Mouse (Mus musculus): ENCODE data around the gene Tamm41.
A peak's percentile ranks its signal among the peaks of the same experiment; 100 is the strongest.

The Tamm41 gene

GRCm38 (mm10) chr6:115037103-115038094, at the start of gene Tamm41:
Gene Tamm41 (minus strand): TSS chr6:115037876.
- DNase-seq = peak; percentile 81 to 84

DNA sequence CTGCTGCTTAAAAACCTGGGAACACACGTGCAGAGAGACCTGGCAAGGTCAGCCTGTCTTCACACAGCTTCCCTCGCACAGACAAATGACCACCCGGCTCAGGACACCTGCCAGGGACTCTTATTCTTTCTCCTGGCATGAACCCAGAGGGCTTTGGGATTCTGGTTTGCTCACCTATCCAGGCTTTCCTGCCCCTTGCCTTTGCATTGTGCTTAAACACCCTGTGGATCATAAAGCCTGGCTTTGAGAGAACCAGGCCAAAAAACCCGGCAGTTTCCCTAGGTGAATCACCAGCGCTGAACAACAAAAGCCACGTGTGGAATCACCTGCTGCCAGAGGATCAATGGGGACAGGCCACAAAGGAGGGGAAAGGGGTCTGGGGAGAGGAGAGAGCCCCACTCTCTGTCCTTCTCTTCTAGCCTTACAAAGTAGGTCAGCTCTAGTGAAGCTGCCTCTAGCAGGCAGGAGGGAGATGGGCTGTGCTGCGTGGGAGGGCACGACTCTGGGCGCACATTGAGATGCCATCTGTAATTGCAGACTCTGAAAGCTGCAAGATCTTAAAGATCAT, 47.7 kb upstream of the Tamm41 start:
- DNase-seq = no peak

DNA sequence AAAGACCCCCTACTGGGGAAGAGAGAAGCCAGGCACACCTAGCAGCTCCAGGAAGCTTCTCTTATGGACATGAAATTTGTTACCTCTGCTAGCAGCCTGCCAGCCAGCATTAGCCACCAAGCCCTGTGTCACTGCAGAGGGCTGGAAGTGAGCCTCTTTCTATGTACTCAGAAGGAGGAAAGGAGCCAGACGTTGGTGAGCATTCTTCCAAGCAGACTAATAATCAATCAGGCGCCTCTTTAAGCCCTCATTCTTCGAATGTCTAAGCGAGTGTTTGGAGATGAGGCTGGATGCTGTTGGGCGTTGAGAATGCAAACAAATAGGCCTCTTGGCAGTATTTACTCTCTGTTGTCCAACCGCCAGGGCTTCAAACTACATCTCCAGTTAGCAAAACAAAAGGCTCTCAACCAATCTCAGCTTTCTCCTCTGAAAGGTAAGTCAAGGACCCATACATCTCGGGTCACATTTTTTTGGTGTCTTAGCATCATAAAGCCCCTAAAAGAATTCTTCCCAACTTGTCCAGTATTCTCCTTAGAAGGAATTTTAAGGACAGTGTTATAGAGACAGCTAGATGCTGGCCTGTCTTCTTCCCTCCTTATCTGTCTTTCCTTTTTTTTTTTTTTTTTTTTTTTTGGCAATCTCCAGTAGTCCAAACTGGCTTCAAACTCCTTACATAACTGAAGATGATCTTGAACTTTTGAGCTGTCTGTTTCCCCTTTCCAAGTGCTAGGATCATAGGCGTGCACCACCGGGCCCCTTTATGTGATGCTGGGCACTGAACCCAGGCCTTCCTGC, 39.3 kb upstream of the Tamm41 start:
- peak; percentile 18 to 26 for DNase-seq

DNA sequence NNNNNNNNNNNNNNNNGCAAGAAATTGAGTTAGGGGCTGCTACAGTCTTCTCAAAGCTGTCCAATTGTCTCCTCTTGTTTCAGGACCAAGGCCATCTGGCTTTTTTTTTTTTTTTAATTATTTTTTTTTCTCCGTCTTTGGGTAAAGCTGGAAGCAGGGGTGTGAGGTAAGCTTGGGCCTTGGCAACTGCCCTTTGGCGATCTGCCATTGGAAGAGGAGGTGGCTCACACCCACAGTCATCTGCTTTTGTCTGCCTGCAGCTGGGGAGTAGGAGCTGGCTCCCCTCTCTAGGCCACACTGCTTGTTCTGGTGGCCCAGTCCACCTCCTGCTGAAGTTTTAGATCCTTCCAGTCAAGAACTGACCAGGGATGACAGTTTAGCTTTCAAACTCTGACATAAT, 34.3 kb upstream of the Tamm41 start:
- DNase-seq = peak; percentile 21 to 28

GRCm38 (mm10) chr6:115065411-115066241, 27.9 kb upstream of the Tamm41 start:
- peak; percentile 25 to 36 for DNase-seq

GRCm38 (mm10) chr6:115062605-115063350, 25.1 kb upstream of the Tamm41 start:
- no peak for DNase-seq

DNA sequence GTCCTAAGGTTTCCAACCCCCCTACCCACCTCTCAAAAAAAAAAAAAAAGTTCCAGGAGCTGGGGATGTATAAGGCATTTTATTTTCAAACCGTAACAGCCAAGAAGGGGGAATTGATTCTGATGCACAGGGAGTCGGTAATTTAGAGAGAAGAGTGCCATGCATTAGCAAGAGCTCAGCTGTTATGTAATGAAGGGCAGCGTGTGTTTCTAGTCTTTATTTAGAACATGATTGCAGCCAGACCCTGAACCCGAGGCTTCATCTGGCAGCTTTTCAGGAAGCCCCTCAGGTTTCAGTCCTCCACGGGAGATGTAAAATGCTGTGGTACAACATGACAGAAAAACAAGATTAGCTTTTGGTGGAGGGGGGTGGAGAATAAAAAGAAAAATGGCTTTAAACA, 21.6 kb upstream of the Tamm41 start:
- DNase-seq = no peak

GRCm38 (mm10) chr6:115056699-115057098, 19.0 kb upstream of the Tamm41 start:
- no peak for DNase-seq

DNA sequence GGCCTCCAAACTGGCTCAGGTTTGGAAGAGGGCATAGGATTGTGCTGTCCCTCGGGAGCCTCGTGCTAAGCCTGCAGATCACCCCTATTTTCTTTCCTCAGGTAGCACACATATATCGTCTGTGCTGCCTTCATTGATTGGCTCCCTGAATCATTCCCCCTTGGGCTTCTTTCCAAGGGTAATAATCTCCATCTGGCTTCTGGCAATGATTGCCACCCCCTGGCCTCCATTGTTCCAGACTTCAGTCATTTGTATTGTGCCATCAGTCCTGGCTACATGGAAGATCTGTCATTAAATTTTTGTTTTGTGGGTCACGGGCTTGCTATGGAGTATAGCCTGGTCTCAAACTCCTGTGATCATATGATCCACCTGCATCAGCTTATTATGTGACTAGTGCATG, 17.8 kb upstream of the Tamm41 start:
- DNase-seq = no peak

GRCm38 (mm10) chr6:115051586-115052197, 14.0 kb upstream of the Tamm41 start:
- no peak for DNase-seq

- DNase-seq = no peak
These were observed 11.3 kb upstream of the Tamm41 start for GRCm38 (mm10) chr6:115049015-115049414.

- DNase-seq = no peak
These were observed 10.1 kb upstream of the Tamm41 start for GRCm38 (mm10) chr6:115047816-115048215.

GRCm38 (mm10) chr6:115046064-115046463, 8.4 kb upstream of the Tamm41 start:
- no peak for DNase-seq

- DNase-seq = no peak
These were observed 7.0 kb upstream of the Tamm41 start for GRCm38 (mm10) chr6:115044709-115045108.

- no peak for DNase-seq
These were observed 6.2 kb upstream of the Tamm41 start for GRCm38 (mm10) chr6:115043657-115044500.

GRCm38 (mm10) chr6:115042609-115043008, 4.9 kb upstream of the Tamm41 start:
- no peak for DNase-seq

DNA sequence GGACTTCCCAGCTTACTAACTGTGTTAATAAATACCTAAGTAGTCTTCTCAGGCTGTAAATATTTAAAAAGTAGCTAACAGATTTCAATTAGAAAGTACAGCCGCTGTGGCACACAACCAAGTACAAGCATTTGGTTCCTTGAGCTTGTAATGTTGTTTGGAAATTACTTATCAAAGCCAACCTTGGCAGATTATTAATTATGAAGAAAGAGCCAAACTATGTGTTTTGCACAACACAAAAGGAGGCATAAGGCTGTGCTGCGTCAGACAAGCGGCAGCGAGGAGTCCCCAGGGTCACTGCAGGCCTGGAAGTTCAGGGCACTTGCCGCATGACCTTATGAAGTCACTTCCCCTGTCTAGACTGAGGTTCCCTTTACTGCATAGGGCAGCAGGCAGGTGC, 4.2 kb downstream of the Tamm41 start:
- DNase-seq = no peak

- DNase-seq = no peak
These were observed 7.6 kb downstream of the Tamm41 start for GRCm38 (mm10) chr6:115030098-115030497.

- DNase-seq = peak in 1 of 2 experiments; percentile 27
These were observed 8.4 kb downstream of the Tamm41 start for GRCm38 (mm10) chr6:115029248-115029647.

DNA sequence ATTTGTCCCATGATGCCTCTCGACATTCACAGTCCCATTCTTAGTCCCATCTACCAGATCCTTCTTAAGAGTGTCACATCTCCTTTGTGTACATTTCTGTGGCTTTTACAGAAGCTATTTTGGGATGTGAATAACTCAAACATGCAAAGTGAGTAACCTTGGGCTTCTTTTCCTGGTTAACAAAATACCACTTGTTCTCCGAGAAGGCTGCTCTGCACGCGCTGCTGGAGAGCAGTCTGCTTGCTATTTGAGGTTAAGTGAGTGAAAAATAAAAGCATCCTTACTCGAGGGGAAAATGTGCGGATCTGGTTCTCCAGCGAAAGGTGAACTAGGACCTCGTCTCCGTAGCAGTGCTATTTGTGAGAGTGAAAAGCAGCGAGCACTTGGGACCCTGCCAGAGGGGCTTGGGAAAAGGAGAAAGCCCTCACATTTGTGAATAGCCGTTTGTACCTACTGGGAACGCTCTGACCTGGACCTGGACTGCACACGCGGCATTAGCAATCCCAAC, 10.1 kb downstream of the Tamm41 start:
- no peak for DNase-seq
